Mouse (Mus musculus) stomach, embryonic 15.5 days (tissue): Measurements from ENCODE around the gene Il27. TPM values are rescaled to one million over a fixed set of nuclear protein-coding genes. Genes with fewer than 3 reads are reported as not detected.

ENCODE experiments used
- ATAC-seq: fragments of 200-750 bp; cut with Nextera tagmentation; 2 replicates; pipeline ENCODE4 v1.8.0; 2017; ENCODE audit warnings: low read depth, moderate number of reproducible peaks, moderate TSS enrichment; ENCODE audit not compliant: insufficient read depth, low FRiP score
- H3K27ac ChIP-seq: fragments of 300-500 bp; sonication (generic); 2 replicates; pipeline ENCODE4 v1.5.1; 2015; ENCODE audit warnings: mild to moderate bottlenecking, inconsistent platforms
- H3K27me3 ChIP-seq: fragments of 300-500 bp; sonication (generic); replicated peaks from 2 replicates; pipeline ENCODE4 v1.6.1; 2015; ENCODE audit warnings: inconsistent platforms
- H3K36me3 ChIP-seq: fragments of 300-500 bp; sonication (generic); 2 replicates; pipeline ENCODE4 v1.6.1; 2015; ENCODE audit warnings: inconsistent platforms
- H3K4me1 ChIP-seq: fragments of 300-500 bp; sonication (generic); 2 replicates; pipeline ENCODE4 v1.6.1; 2015; ENCODE audit warnings: inconsistent platforms
- H3K4me2 ChIP-seq: fragments of 300-500 bp; sonication (generic); 2 replicates; pipeline ENCODE4 v1.6.1; 2015; ENCODE audit warnings: mild to moderate bottlenecking, inconsistent platforms
- H3K4me3 ChIP-seq: fragments of 300-500 bp; sonication (generic); replicated peaks from 2 replicates; pipeline ENCODE4 v1.5.1; 2015; ENCODE audit warnings: inconsistent platforms
- H3K9ac ChIP-seq: fragments of 300-500 bp; sonication (generic); 2 replicates; pipeline ENCODE4 v1.6.1; 2015; ENCODE audit warnings: inconsistent platforms
- H3K9me3 ChIP-seq: fragments of 300-500 bp; sonication (generic); 2 replicates; pipeline ENCODE4 v1.6.1; 2016; ENCODE audit warnings: inconsistent platforms
- WGBS: fragments of 180-500 bp; shearing (Covaris S2); methylation state at CpG from one replicate; pipeline ENCODE4 v1.1.7; 2015; 5-methylcytosine and 5-hydroxymethylcytosine counted together
- microRNA-seq: library from miRNA; unstranded; fragments of <30 nt; microRNA quantifications from one replicate; pipeline ENCODE4, GENCODE M21; 2016
- polyA plus RNA-seq: library from polyadenylated mRNA; unstranded; fragments of >200 nt; fragmentation: Nextera tagmentation; extraction: Ambion mirVana; gene quantifications from 2 replicates; pipeline ENCODE4 v1.2.1, GENCODE M21; 2015

Il27 gene
- polyA plus RNA-seq, 1 experiment from 2014 or later, result 0.13 TPM

- Histone ChIP-seq H3K4me3 (no peak overlapping the region), H3K4me1 (peaks cover 7% of the 10 kb centered on the region; the same call in 1 of the 2 replicates), H3K9ac (no peak overlapping the region), H3K36me3 (no peaks in the 10 kb centered on the region), H3K9me3 (no peaks in the 10 kb centered on the region), H3K4me2 (peak overlapping the region; percentile 4; the same call in 1 of the 2 replicates), H3K27ac (peak overlapping the region; percentile 6; the same call in 1 of the 2 replicates), H3K27me3 (no peaks in the 10 kb centered on the region)
- ATAC-seq, result no peak
- 73% methylated on average over 6 of the region's 6 CpGs for WGBS
Measured at GRCm38 (mm10) chr7:126581661-126582060, 13.1 kb downstream of the Il27 start.

GRCm38 (mm10) chr7:126579172-126579571, 15.6 kb downstream of the Il27 start:
- H3K27ac ChIP-seq, result no peak overlapping the region
- peaks cover 6% of the 10 kb centered on the region; the same call in 1 of the 2 replicates for H3K36me3 ChIP-seq
- H3K4me2 ChIP-seq, result no peak overlapping the region
- H3K9ac ChIP-seq, result no peak overlapping the region
- peaks cover 7% of the 10 kb centered on the region; the same call in 1 of the 2 replicates for H3K4me1 ChIP-seq
- H3K27me3 ChIP-seq, result no peaks in the 10 kb centered on the region
- WGBS, result 44% methylated on average over 8 of the region's 8 CpGs
- ATAC-seq, result no peak
- H3K9me3 ChIP-seq, result no peaks in the 10 kb centered on the region
- no peak overlapping the region for H3K4me3 ChIP-seq

- Histone ChIP-seq H3K9ac (no peak overlapping the region), H3K27me3 (no peaks in the 10 kb centered on the region), H3K27ac (no peak overlapping the region), H3K4me1 (no peaks in the 10 kb centered on the region), H3K36me3 (peaks cover 6% of the 10 kb centered on the region; the same call in 1 of the 2 replicates), H3K4me3 (no peak overlapping the region), H3K9me3 (no peaks in the 10 kb centered on the region), H3K4me2 (no peak overlapping the region)
- WGBS, result 54% methylated on average over 8 of the region's 8 CpGs
- ATAC-seq, result no peak
Measured at GRCm38 (mm10) chr7:126576946-126577345, 17.8 kb downstream of the Il27 start.

- Histone ChIP-seq H3K4me2 (peak within 1 kb of the TSS; percentile 61), H3K36me3 (peaks cover 25% of the 10 kb centered on the region), H3K27me3 (no peaks in the 10 kb centered on the region), H3K4me3 (peak within 1 kb of the TSS; percentile 99), H3K4me1 (0 out of 2 replicates have a peak, but pooled peaks cover 4% of the 10 kb centered on the region), H3K9me3 (no peaks in the 10 kb centered on the region), H3K9ac (peak within 1 kb of the TSS; percentile 85), H3K27ac (peak within 1 kb of the TSS; percentile 89)
- ATAC-seq, result peak; percentile 96
- WGBS, result under 1% methylated on average over 46 of the region's 46 CpGs
Measured at GRCm38 (mm10) chr7:126566094-126566765, 28.5 kb downstream of the Il27 start, which contains the start of gene Eif3c. Eif3c (minus strand) TSS chr7:126566411.

GRCm38 (mm10) chr7:126565693-126566092, 29.0 kb downstream of the Il27 start:
- peak overlapping the region; percentile 61 for H3K4me2 ChIP-seq
- peak overlapping the region; percentile 99 for H3K4me3 ChIP-seq
- no peaks in the 10 kb centered on the region for H3K9me3 ChIP-seq
- WGBS, result under 1% methylated on average over 26 of the region's 28 CpGs
- H3K36me3 ChIP-seq, result peaks cover 25% of the 10 kb centered on the region
- peak overlapping the region; percentile 89 for H3K27ac ChIP-seq
- 0 out of 2 replicates have a peak, but pooled peaks cover 4% of the 10 kb centered on the region for H3K4me1 ChIP-seq
- H3K27me3 ChIP-seq, result no peaks in the 10 kb centered on the region
- H3K9ac ChIP-seq, result peak overlapping the region; percentile 85
- peak; percentile 21; the same call in 1 of the 2 replicates for ATAC-seq

- 98% methylated on average over 5 of the region's 5 CpGs for WGBS
- H3K27ac ChIP-seq, result no peak overlapping the region
- H3K4me1 ChIP-seq, result no peaks in the 10 kb centered on the region
- no peak overlapping the region for H3K9ac ChIP-seq
- no peak overlapping the region for H3K4me2 ChIP-seq
- H3K27me3 ChIP-seq, result no peaks in the 10 kb centered on the region
- H3K9me3 ChIP-seq, result no peaks in the 10 kb centered on the region
- no peak for ATAC-seq
- H3K36me3 ChIP-seq, result peaks cover 66% of the 10 kb centered on the region
- H3K4me3 ChIP-seq, result no peak overlapping the region
Measured at GRCm38 (mm10) chr7:126556635-126557034, 38.1 kb downstream of the Il27 start.

- H3K4me1 ChIP-seq, result no peaks in the 10 kb centered on the region
- H3K36me3 ChIP-seq, result peaks cover 73% of the 10 kb centered on the region
- H3K9me3 ChIP-seq, result no peaks in the 10 kb centered on the region
- H3K27me3 ChIP-seq, result no peaks in the 10 kb centered on the region
- H3K27ac ChIP-seq, result no peak overlapping the region
- WGBS, result 94% methylated on average over 1 of the region's 1 CpGs
- H3K4me3 ChIP-seq, result no peak overlapping the region
- no peak overlapping the region for H3K9ac ChIP-seq
- ATAC-seq, result no peak
- no peak overlapping the region for H3K4me2 ChIP-seq
Measured at GRCm38 (mm10) chr7:126554796-126555195, 39.9 kb downstream of the Il27 start.

- Histone ChIP-seq H3K9me3 (no peaks in the 10 kb centered on the region), H3K4me2 (no peak overlapping the region), H3K4me1 (no peaks in the 10 kb centered on the region), H3K27me3 (no peaks in the 10 kb centered on the region), H3K27ac (no peak overlapping the region), H3K4me3 (no peak overlapping the region), H3K36me3 (peaks cover 24% of the 10 kb centered on the region), H3K9ac (no peak overlapping the region)
- WGBS, result 90% methylated on average over 2 of the region's 2 CpGs
- ATAC-seq, result no peak
Measured at GRCm38 (mm10) chr7:126545631-126546030, 49.1 kb downstream of the Il27 start.

- 0 out of 2 replicates have a peak, but pooled peaks cover 1% of the 10 kb centered on the region for H3K4me1 ChIP-seq
- no peak overlapping the region for H3K27ac ChIP-seq
- H3K4me3 ChIP-seq, result no peak overlapping the region
- no peak overlapping the region for H3K9ac ChIP-seq
- H3K27me3 ChIP-seq, result peaks cover 5% of the 10 kb centered on the region; the same call in 1 of the 2 replicates
- H3K36me3 ChIP-seq, result peaks cover 9% of the 10 kb centered on the region
- no peaks in the 10 kb centered on the region for H3K9me3 ChIP-seq
- no peak for ATAC-seq
- WGBS, result 81% methylated on average over 1 of the region's 1 CpGs
- no peak overlapping the region for H3K4me2 ChIP-seq
Measured at GRCm38 (mm10) chr7:126541661-126542060, 53.1 kb downstream of the Il27 start.

Small RNAs within 50 kb of the gene (microRNA-seq; reads per million reads assigned to microRNA genes)
- gene Mir7059, result 2.1 reads per million, percentile 4 among the genes with 10 or more reads in this experiment

Other genes starting within 250 kb of the Il27 start
- gene Lat, start 225.4 kb downstream of the Il27 start, polyA plus RNA-seq, result 2.0 and 2.2 TPM in 2 replicates
- gene Spns1, start 217.5 kb downstream of the Il27 start, polyA plus RNA-seq, result 42.4 and 53.8 TPM in 2 replicates
- 2.3 and 2.7 TPM in 2 replicates for gene Nfatc2ip, start 198.2 kb downstream of the Il27 start, polyA plus RNA-seq
- gene Cd19, start 180.1 kb downstream of the Il27 start, polyA plus RNA-seq, result 0.36 and 0.44 TPM in 2 replicates
- gene Rabep2, start 166.2 kb downstream of the Il27 start, polyA plus RNA-seq, result 27.4 and 27.9 TPM in 2 replicates
- 1.7 and 5.7 TPM in 2 replicates for gene Atp2a1, start 131.8 kb downstream of the Il27 start, polyA plus RNA-seq
- gene Sh2b1, start 119.5 kb downstream of the Il27 start, polyA plus RNA-seq, result 39.2 and 44.4 TPM in 2 replicates
- 149 and 158 TPM in 2 replicates for gene Tufm, start 107.6 kb downstream of the Il27 start, polyA plus RNA-seq
- gene Atxn2l, start 91.5 kb downstream of the Il27 start, polyA plus RNA-seq, result 44.5 and 53.3 TPM in 2 replicates
- 188 and 196 TPM in 2 replicates for gene Eif3c, start 28.5 kb downstream of the Il27 start, polyA plus RNA-seq
- gene Apobr, start 10.0 kb downstream of the Il27 start, polyA plus RNA-seq, result 1.2 and 1.3 TPM in 2 replicates
- gene Cln3, start 9.1 kb downstream of the Il27 start, polyA plus RNA-seq, result 30.4 and 33.1 TPM in 2 replicates
- 156 and 197 TPM in 2 replicates for gene Nupr1, start 35.9 kb upstream of the Il27 start, polyA plus RNA-seq
- 43.5 and 53.8 TPM in 2 replicates for gene Sgf29, start 54.4 kb upstream of the Il27 start, polyA plus RNA-seq
- 7.1 and 9.7 TPM in 2 replicates for gene Sult1a1, start 81.5 kb upstream of the Il27 start, polyA plus RNA-seq
- 105 and 114 TPM in 2 replicates for gene Bola2, start 100.5 kb upstream of the Il27 start, polyA plus RNA-seq
- 7.9 and 9.6 TPM in 2 replicates for gene Slx1b, start 100.8 kb upstream of the Il27 start, polyA plus RNA-seq
- 50.1 and 51.9 TPM in 2 replicates for gene Coro1a, start 112.8 kb upstream of the Il27 start, polyA plus RNA-seq
- 99.9 TPM in 2 replicates for gene Mapk3, start 164.7 kb upstream of the Il27 start, polyA plus RNA-seq
- 3.1 and 3.3 TPM in 2 replicates for gene Gdpd3, start 171.4 kb upstream of the Il27 start, polyA plus RNA-seq
- 81.9 and 93.0 TPM in 2 replicates for gene Ypel3, start 182.0 kb upstream of the Il27 start, polyA plus RNA-seq
- gene Tbx6, start 186.5 kb upstream of the Il27 start, polyA plus RNA-seq, result 0.46 and 0.66 TPM in 2 replicates
- gene Ppp4c, start 197.6 kb upstream of the Il27 start, polyA plus RNA-seq, result 237 and 240 TPM in 2 replicates
- 0.73 and 0.74 TPM in 2 replicates for gene Fam57b, start 202.7 kb upstream of the Il27 start, polyA plus RNA-seq
- gene 4930451I11Rik, start 236.7 kb upstream of the Il27 start, polyA plus RNA-seq, result not detected in 2 replicates